Mouse (Mus musculus) G1E (cell line): Measurements from ENCODE around the gene St6galnac6. TPM values are rescaled to one million over a fixed set of nuclear protein-coding genes. Genes with fewer than 3 reads are reported as not detected.

Experiments
- ATAC-seq: 2 replicates; pipeline ENCODE4 v1.8.0; 2016; ENCODE audit warnings: mild to moderate bottlenecking; ENCODE audit not compliant: insufficient number of reproducible peaks, poor library complexity, low FRiP score, severe bottlenecking; ENCODE audit errors: extremely low read depth
- DNase-seq: peaks from one replicate; pipeline ENCODE4 v3.0.0; 2012; ENCODE audit warnings: low spot score
- H3K27me3 ChIP-seq: 2 replicates; pipeline ENCODE4 v1.6.1; 2012; ENCODE audit warnings: mild to moderate bottlenecking, low read length, inconsistent platforms; ENCODE audit not compliant: insufficient read depth
- H3K36me3 ChIP-seq: replicated peaks from 2 replicates; pipeline ENCODE3; 2012; ENCODE audit warnings: mild to moderate bottlenecking, inconsistent platforms
- H3K4me1 ChIP-seq: 2 replicates; pipeline ENCODE4 v1.6.1; 2012; ENCODE audit warnings: low read depth, low read length, inconsistent platforms, mixed read lengths; ENCODE audit not compliant: insufficient read depth
- H3K4me3 ChIP-seq: 2 replicates; pipeline ENCODE4 v1.5.1; 2012; ENCODE audit warnings: low read depth, mild to moderate bottlenecking, inconsistent platforms, low read length, moderate library complexity, mixed read lengths
- H3K9me3 ChIP-seq: replicated peaks from 2 replicates; pipeline ENCODE4 v1.6.1; 2012; ENCODE audit warnings: inconsistent platforms
- CTCF ChIP-seq: IDR thresholded peaks from 2 replicates; pipeline ENCODE4 v1.5.1; 2012; ENCODE audit warnings: low read depth, low read length, inconsistent platforms, mixed read lengths
- GATA1 ChIP-seq: IDR thresholded peaks from 2 replicates; pipeline ENCODE4 v1.6.1; 2012; ENCODE audit warnings: borderline replicate concordance, low read length, inconsistent platforms, mixed read lengths
- GATA2 ChIP-seq: IDR thresholded peaks from 2 replicates; pipeline ENCODE4 v1.6.1; 2012; ENCODE audit warnings: low read depth, low read length, inconsistent platforms, borderline replicate concordance
- POLR2AphosphoS5 ChIP-seq: IDR thresholded peaks from 2 replicates; pipeline ENCODE4 v1.6.1; 2012; ENCODE audit warnings: low read depth, low read length, inconsistent platforms; ENCODE audit not compliant: insufficient replicate concordance
- TAL1 ChIP-seq: conservative IDR thresholded peaks from 2 replicates; pipeline ENCODE4 v1.6.1; 2012; ENCODE audit warnings: low read depth, low read length, inconsistent platforms, mixed read lengths
- polyA plus RNA-seq: library from polyadenylated mRNA; stranded (reverse); fragments of >175 nt; gene quantifications from 2 replicates; pipeline ENCODE4 v1.2.3, GENCODE M21; 2012
- total RNA-seq, 2 experiments: library from RNA; stranded (forward) in 1 of 2; stranded (reverse) in 1 of 2; fragments of 200-1000 nt in 1 of 2; fragments of >200 nt in 1 of 2; fragmentation: Nextera tagmentation in 1 of 2; gene quantifications; 2 replicates each; pipeline ENCODE4 v1.2.3; 2014 to 2017

The St6galnac6 gene
- total and polyA plus RNA-seq, 3 experiments = 19.8 to 39.2 (median 20.2) TPM

DNA sequence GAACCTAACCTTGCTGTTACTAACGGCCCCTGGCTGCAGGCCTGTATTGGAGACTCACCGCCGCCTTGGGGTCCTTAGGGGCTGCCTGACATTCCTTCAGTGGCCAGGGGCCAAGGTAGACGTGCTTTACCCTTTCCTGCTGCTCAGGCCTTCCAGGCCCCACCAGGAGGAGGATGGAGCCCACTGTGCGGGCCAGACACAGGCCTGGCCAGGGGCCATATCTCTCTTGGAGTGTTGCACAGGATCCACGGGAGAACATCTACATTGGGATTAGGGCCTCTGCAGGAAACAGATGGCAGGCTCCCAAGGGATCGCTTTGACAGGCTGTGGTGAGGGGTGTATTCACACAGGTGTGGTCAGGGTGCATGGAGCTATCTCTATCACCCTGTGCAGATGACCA, 43.3 kb downstream of the St6galnac6 start:
- Histone ChIP-seq H3K4me1 (peaks cover 58% of the 10 kb centered on the region), H3K36me3 (no peaks in the 10 kb centered on the region), H3K4me3 (no peak overlapping the region), H3K27me3 (no peaks in the 10 kb centered on the region; the same call in 1 of the 2 replicates), H3K9me3 (no peaks in the 10 kb centered on the region)
- TF ChIP-seq TAL1 (no peak), GATA1 (no peak), POLR2AphosphoS5 (no peak), GATA2 (no peak), CTCF (no peak)
- ATAC-seq (no peak), DNase-seq (no peak)

DNA sequence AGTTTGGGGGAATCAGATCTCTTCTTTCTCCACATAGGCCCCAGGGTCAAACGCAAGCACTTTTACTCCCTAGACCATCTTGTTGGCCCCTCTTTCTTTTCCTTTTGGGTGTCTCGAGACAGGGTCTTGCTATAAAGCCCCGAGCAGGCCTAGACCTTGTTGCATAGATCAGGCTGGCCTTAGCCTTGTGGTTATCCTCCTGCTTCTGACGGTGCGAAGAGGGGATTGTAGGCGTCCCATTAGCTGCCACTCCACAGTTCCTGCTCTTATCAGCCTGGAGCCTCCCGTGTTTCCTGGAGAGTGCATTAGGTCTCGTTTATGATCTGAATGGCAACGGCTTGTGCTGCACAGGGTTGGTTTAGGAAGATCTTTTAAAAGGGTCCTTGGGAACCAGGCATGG, 44.6 kb downstream of the St6galnac6 start:
- no peaks in the 10 kb centered on the region; the same call in 1 of the 2 replicates for H3K27me3 ChIP-seq
- TF ChIP-seq TAL1 = no peak
- no peak for TF ChIP-seq GATA1
- no peak for TF ChIP-seq GATA2
- TF ChIP-seq CTCF = no peak
- TF ChIP-seq POLR2AphosphoS5 = no peak
- H3K4me3 ChIP-seq = no peak overlapping the region
- peaks cover 51% of the 10 kb centered on the region for H3K4me1 ChIP-seq
- no peaks in the 10 kb centered on the region for H3K9me3 ChIP-seq
- peaks cover 2% of the 10 kb centered on the region for H3K36me3 ChIP-seq
- DNase-seq (no peak), ATAC-seq (no peak)

DNA sequence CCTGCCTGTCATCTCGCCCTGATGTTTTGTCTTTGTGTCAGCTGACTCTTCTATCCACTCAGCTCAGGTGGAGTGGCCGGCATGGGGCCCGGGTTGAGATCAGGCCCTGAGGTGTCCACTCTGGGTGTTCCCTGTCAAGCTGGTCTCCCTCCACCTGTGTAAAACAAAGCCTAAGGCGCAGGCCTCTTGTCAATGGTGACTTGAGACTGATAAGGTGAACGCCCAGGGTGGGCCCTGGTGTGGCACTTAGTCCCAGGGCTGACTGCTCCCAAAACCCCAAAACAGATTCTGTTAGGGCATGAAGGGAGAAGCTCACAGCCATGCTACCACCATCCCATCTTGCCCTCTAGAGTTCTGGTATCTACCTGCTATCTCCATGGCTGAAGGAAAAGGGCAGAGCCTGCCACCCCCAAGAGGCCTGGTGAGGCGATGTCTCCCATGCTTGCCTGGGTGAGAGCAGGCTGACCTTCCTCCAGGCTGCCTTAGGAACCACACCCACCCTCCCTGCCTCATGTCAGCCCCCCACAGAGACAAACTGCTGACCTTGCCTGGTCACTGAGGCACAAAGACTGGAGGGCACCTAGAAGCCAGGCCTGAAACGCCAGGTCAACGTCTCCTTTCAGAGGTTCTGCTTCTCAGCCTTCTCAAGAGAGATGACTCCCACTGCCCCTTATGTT, 45.4 kb downstream of the St6galnac6 start:
- Histone ChIP-seq H3K9me3 (no peaks in the 10 kb centered on the region), H3K36me3 (peaks cover 4% of the 10 kb centered on the region), H3K4me3 (peak overlapping the region; percentile 14; the same call in 1 of the 2 replicates), H3K4me1 (peaks cover 46% of the 10 kb centered on the region), H3K27me3 (no peaks in the 10 kb centered on the region; the same call in 1 of the 2 replicates)
- TF ChIP-seq TAL1 (no peak), GATA2 (no peak), CTCF (no peak), GATA1 (no peak), POLR2AphosphoS5 (no peak)
- DNase-seq (no peak), ATAC-seq (no peak)

DNA sequence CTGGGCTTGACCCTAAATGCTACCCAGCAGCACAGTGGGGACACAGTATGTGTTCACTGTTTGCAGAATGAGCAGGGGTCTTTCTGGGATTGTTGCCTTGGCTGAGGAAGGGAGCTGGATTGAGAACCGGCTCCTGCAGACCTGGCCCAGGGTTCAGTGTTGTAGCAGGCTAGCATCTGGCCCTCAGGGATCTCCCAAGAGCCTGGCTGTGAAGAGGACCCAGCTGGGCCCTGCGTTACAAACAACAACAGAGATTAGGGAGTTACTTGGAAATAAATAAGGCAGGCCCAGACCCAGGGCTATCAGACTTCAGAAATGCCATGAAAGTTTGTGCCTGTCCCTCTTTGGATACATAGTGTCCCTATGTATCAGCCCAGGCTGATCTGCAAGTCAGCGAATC, 46.1 kb downstream of the St6galnac6 start:
- ATAC-seq = no peak
- Histone ChIP-seq H3K36me3 (peaks cover 9% of the 10 kb centered on the region), H3K27me3 (no peaks in the 10 kb centered on the region; the same call in 1 of the 2 replicates), H3K4me1 (peaks cover 42% of the 10 kb centered on the region), H3K9me3 (no peaks in the 10 kb centered on the region), H3K4me3 (no peak overlapping the region)
- TF ChIP-seq GATA1 (no peak), GATA2 (no peak), POLR2AphosphoS5 (no peak), TAL1 (no peak), CTCF (no peak)
- DNase-seq = no peak

DNA sequence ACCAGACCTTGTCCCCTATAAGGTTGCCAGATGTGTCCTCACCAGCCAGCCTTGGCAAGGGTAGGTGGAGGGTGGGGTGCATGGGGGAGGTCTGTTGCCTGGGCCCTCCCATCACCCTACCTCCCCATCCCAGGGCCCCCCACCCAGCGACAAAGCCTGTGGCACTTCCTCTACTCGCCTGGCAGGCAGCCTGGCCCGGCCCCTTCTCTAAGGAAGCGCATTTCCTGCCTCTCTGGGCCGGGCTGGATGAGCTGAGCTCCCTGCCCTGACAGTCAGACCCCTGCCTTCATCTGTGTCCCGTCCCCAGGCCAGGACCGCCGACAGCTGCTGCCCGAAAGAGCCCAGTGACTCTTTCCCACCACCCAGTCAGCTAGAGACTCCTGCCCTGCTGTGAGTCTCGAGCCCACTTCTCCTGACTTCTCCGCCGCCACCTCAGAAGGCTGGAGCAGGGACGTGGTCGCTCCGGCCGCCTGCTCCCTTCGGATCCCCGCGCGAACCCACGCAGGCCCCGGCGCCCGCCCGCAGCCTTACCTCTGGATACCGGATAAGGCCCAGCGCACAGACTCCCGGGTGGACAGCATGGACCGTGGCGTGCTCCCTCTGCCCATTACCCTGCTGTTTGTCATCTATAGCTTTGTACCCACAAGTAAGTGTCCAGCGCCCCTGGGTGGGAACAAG, 47.0 kb downstream of the St6galnac6 start, which contains the start of gene Eng:
Gene Eng, plus strand, starts transcription at position 217 of the 678 bp plus-strand sequence.
- Histone ChIP-seq H3K4me3 (peak within 1 kb of the TSS; percentile 55), H3K27me3 (no peaks in the 10 kb centered on the region; the same call in 1 of the 2 replicates), H3K36me3 (peaks cover 14% of the 10 kb centered on the region), H3K9me3 (no peaks in the 10 kb centered on the region), H3K4me1 (peaks cover 39% of the 10 kb centered on the region)
- no peak for ATAC-seq
- TF ChIP-seq POLR2AphosphoS5 (no peak), CTCF (no peak), GATA1 (no peak), GATA2 (no peak), TAL1 (no peak)
- DNase-seq = peak; percentile 57

DNA sequence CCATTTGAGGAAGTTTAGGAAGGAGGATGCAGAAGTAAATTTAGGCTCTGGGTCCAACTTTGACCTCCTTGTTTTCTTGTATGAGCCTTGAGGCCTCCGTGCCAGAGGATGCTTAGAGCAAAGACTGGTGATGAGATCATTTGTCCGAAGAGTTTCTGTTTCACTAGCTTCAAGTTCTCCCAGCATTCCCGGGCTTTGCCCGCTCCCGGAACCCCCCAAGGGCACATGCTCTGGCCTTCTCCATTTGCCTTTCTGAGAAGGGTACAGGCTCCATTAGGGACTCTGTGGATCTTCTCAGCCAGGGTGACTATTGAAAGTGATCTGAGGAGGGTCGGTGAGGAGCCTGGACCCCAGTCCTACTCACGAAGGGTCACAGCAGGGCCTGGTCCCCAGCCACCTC, 47.9 kb downstream of the St6galnac6 start:
- H3K4me1 ChIP-seq = peaks cover 34% of the 10 kb centered on the region
- DNase-seq (no peak), ATAC-seq (no peak)
- TF ChIP-seq CTCF (no peak), GATA2 (no peak), TAL1 (no peak), POLR2AphosphoS5 (no peak), GATA1 (no peak)
- H3K9me3 ChIP-seq = no peaks in the 10 kb centered on the region
- H3K4me3 ChIP-seq = no peak overlapping the region
- peaks cover 14% of the 10 kb centered on the region for H3K36me3 ChIP-seq
- no peaks in the 10 kb centered on the region; the same call in 1 of the 2 replicates for H3K27me3 ChIP-seq

DNA sequence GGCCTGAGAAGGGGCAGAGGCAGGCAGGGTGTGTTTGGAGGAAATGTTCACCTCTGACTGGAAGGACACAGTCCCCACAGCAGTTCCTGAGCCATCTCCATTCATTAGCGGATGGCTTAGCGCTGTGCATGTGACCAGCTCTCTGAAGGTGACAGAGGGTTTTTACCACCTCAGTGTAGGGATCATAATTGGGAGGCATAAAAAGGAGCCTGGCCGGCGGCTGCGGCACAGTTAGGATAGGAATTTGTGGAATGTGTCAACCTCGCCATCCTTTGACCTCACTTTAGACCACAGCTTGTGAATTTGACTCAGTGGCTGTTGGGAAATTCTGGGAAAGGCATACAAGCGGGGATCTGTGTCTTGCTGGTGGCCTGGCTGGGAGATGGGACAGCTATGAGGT, 54.3 kb downstream of the St6galnac6 start:
- TF ChIP-seq TAL1 (no peak), GATA1 (no peak), POLR2AphosphoS5 (no peak), CTCF (no peak), GATA2 (no peak)
- no peaks in the 10 kb centered on the region for H3K27me3 ChIP-seq
- H3K4me1 ChIP-seq = peaks cover 54% of the 10 kb centered on the region

More for the DNA sequence above, 54.3 kb downstream of the St6galnac6 start:
- DNase-seq (no peak), ATAC-seq (no peak)
- H3K9me3 ChIP-seq = no peaks in the 10 kb centered on the region
- no peak overlapping the region for H3K4me3 ChIP-seq
- peaks cover 35% of the 10 kb centered on the region for H3K36me3 ChIP-seq
